Mouse (Mus musculus): ENCODE data around the gene Bmt2.

DNA sequence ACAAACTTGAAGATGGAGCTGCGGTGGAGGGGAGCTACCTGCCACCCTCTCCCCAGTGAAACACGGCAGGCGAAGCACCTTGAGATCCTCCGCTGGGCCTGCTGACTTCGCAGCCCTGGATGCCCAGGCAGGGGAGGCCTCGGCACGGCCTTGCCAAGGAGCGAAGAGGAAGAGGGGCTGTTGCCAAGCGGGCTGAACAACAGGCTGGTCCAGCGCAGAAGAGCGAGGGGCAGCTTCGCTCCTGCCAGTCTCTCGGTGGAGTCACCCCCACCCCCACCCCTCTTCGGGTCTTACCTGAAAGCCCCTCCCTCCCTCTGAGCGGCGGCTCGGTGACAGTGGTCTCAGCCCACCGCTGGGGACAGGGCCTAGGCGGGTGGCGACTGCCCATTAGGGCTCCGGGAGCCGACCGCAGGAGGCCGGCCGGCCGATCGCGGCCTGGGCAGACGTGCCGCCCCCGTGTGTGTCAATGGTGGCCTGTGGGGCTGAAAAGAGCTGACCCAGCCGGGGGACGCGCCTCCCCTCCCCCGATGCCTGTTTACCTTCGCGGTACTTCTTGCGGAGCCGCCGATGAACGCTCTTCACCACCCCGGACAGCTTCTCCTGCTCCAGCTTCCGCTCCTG lies 515 bp downstream of the Bmt2 start:
- TF ChIP-seq POLR2A (IDR thresholded peaks at IDR 0.05; ENCODE audit: extremely low read depth, insufficient read depth, low read length) (no peak), CTCF (IDR thresholded peaks at IDR 0.05; ENCODE audit: low read depth, low read length) (no peak)

Measured in liver, adult 2 months (tissue).